Mouse (Mus musculus) leukemia stem cell, adult 10-12 weeks (primary cell): Measurements from ENCODE around the gene Klk4. TPM values are rescaled to one million over a fixed set of nuclear protein-coding genes. Genes with fewer than 3 reads are reported as not detected.

Experiments
- polyA plus RNA-seq: library from polyadenylated mRNA; stranded (reverse); fragments of >175 nt; gene quantifications from 2 replicates; pipeline ENCODE4 v1.2.3, GENCODE M21; 2012; ENCODE audit warnings: low replicate concordance

Gene Klk4
- 0.33 TPM in 1 of 2 replicates, not detected in the other for polyA plus RNA-seq

DNA sequence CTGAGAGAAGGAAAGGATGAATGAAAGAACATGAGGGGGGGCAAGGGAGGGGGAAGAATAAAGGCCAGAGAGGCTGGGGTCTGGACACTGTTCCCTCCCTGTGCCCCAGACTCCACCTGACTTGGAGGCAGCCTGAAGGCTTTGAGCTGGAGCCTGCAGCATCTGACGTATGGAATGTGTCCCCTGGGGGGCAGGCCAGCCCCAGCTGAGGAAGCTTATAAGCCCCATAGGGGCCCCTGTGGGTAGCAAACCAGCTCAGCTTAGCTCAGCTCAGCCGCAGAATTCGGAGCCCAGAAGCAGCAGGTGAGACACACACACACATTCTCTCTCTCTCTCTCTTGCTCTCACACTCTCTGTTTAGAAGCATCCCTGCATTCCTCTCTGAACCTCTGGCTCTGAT, at the start of gene Klk4:
Gene Klk4, plus strand, starts transcription at position 249 of the 400 bp plus-strand sequence.

DNA sequence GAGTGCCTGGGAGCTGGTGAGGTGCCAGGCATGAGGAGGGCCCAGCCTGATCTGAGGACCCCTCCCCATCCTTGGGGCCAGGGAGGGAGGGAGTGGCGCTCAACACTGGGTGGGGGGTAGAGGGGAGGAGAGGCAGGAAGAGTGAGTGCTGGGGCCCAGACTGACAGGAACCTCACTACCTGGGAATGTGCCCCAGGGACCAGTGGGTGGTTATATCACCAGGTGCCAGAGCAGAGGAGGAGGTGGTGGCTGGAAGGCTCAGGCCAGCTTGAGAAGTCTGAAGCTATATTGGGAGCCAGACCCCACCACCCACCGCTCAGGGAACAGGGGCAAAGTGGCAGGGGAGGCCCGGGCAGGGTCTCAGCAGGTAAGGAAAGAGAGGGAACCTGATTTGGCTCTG, 39.3 kb upstream of the Klk4 start, which contains the start of gene Klk5:
Gene Klk5, plus strand, starts transcription at position 271 of the 400 bp plus-strand sequence.

DNA sequence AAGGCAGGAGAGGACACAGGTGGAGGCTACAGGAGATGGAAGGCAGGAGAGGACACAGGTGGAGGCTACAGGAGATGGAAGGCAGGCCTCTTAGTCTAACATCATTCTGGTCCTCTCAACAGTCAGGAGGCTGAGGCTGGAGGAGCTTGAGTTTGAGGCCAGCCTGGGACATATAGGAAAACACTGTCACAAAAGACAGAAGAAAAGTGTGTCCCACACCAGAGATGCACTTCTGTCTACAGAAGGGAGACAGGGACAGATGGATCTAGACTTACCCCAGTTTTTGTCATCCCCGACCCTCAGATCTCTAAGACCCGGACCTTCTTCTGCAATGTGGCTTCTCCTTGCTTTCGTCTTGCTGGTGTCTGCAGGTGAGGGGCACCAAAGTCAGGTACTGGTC, 52.5 kb downstream of the Klk4 start, which contains the start of gene Klk15:
Gene Klk15, plus strand, starts transcription at position 301 of the 400 bp plus-strand sequence.

Other genes with a start within 250 kb of the Klk4 start
- not detected in 2 replicates for gene Ceacam18, start 246.5 kb upstream of the Klk4 start, polyA plus RNA-seq
- 1.5 and 1.6 TPM in 2 replicates for gene Siglece, start 221.0 kb upstream of the Klk4 start, polyA plus RNA-seq
- gene Ctu1, start 209.1 kb upstream of the Klk4 start, polyA plus RNA-seq: 11.7 and 15.4 TPM in 2 replicates
- not detected in 2 replicates for gene Klk14, start 190.7 kb upstream of the Klk4 start, polyA plus RNA-seq
- not detected in 2 replicates for gene Klk13, start 168.6 kb upstream of the Klk4 start, polyA plus RNA-seq
- not detected in 2 replicates for gene Klk12, start 112.3 kb upstream of the Klk4 start, polyA plus RNA-seq
- not detected in 2 replicates for gene Klk11, start 106.6 kb upstream of the Klk4 start, polyA plus RNA-seq
- gene Klk10, start 100.1 kb upstream of the Klk4 start, polyA plus RNA-seq: not detected in 2 replicates
- not detected in 2 replicates for gene Klk9, start 89.3 kb upstream of the Klk4 start, polyA plus RNA-seq
- 2.1 and 2.4 TPM in 2 replicates for gene Klk8, start 83.6 kb upstream of the Klk4 start, polyA plus RNA-seq
- gene Klk7, start 69.9 kb upstream of the Klk4 start, polyA plus RNA-seq: not detected in 2 replicates
- gene Klk6, start 56.7 kb upstream of the Klk4 start, polyA plus RNA-seq: not detected in 2 replicates
- not detected in 2 replicates for gene Klk5, start 39.2 kb upstream of the Klk4 start, polyA plus RNA-seq
- gene Klk15, start 52.6 kb downstream of the Klk4 start, polyA plus RNA-seq: not detected in 2 replicates
- gene Klk1b8, start 69.5 kb downstream of the Klk4 start, polyA plus RNA-seq: not detected in 2 replicates
- gene Klk1b1, start 85.6 kb downstream of the Klk4 start, polyA plus RNA-seq: not detected in 2 replicates
- not detected in 2 replicates for gene Klk1b9, start 94.9 kb downstream of the Klk4 start, polyA plus RNA-seq
- gene Klk1b11, start 114.7 kb downstream of the Klk4 start, polyA plus RNA-seq: not detected in 2 replicates
- gene Klk1b26, start 131.0 kb downstream of the Klk4 start, polyA plus RNA-seq: not detected in 2 replicates
- gene Klk1b27, start 171.1 kb downstream of the Klk4 start, polyA plus RNA-seq: 1.8 TPM in 1 of 2 replicates, not detected in the other
- gene Klk1b21, start 221.2 kb downstream of the Klk4 start, polyA plus RNA-seq: 0.28 TPM in 1 of 2 replicates, not detected in the other
- gene Klk1b22, start 231.5 kb downstream of the Klk4 start, polyA plus RNA-seq: not detected in 2 replicates